Mouse (Mus musculus) liver, embryonic 14.5 days (tissue): ENCODE data around the gene Tmem60. TPM values are rescaled to one million over a fixed set of nuclear protein-coding genes. Genes with fewer than 3 reads are reported as not detected.

Experiments used
- ATAC-seq: fragments of 200-750 bp; cut with Nextera tagmentation; 2 replicates; pipeline ENCODE4 v1.8.0; 2017; ENCODE audit warnings: moderate number of reproducible peaks, mild to moderate bottlenecking, moderate library complexity; ENCODE audit not compliant: insufficient read depth
- DNase-seq, 3 experiments: peaks; one replicate each; pipeline ENCODE4 v3.0.0-alpha.2; 2012 to 2013; ENCODE audit warnings: low read depth in 3 of 3, low spot score in 3 of 3
- H3K27ac ChIP-seq: fragments of 300-500 bp; sonication (generic); 2 replicates; pipeline ENCODE4 v1.5.1; 2014; ENCODE audit warnings: moderate library complexity, mild to moderate bottlenecking, control low read depth, inconsistent platforms
- H3K27me3 ChIP-seq: fragments of 300-500 bp; sonication (generic); 2 replicates; pipeline ENCODE4 v1.6.1; 2014; ENCODE audit warnings: mild to moderate bottlenecking, low read length, moderate library complexity; ENCODE audit not compliant: control insufficient read depth, insufficient read depth
- H3K36me3 ChIP-seq: fragments of 300-500 bp; sonication (generic); replicated peaks from 2 replicates; pipeline ENCODE4 v1.6.1; 2014; ENCODE audit warnings: low read depth; ENCODE audit not compliant: control insufficient read depth, insufficient read depth
- H3K4me1 ChIP-seq, 2 experiments: fragments of 200-500 bp in 1 of 2; fragments of 300-500 bp in 1 of 2; sonication (generic) in 1 of 2; replicated peaks; 2 replicates each; pipeline ENCODE4 v1.6.1; 2012 to 2014; ENCODE audit warnings: antibody characterized with exemption in 1 of 2, inconsistent platforms in 1 of 2, low read length in 1 of 2; ENCODE audit not compliant: control insufficient read depth in 2 of 2, insufficient read depth in 2 of 2
- H3K4me2 ChIP-seq: fragments of 300-500 bp; sonication (generic); 2 replicates; pipeline ENCODE4 v1.6.1; 2014; ENCODE audit warnings: low read depth, mild to moderate bottlenecking, control low read depth, moderate library complexity
- H3K4me3 ChIP-seq, 2 experiments: fragments of 200-500 bp in 1 of 2; fragments of 300-500 bp in 1 of 2; sonication (generic) in 1 of 2; 2 replicates each; pipeline ENCODE4 v1.5.1; 2012 to 2014; ENCODE audit warnings: low read depth in 2 of 2, low read length in 2 of 2, mild to moderate bottlenecking in 2 of 2, control low read depth in 1 of 2, inconsistent platforms in 1 of 2, moderate library complexity in 1 of 2; ENCODE audit not compliant: insufficient read depth in 1 of 2
- H3K9ac ChIP-seq: fragments of 300-500 bp; sonication (generic); replicated peaks from 2 replicates; pipeline ENCODE4 v1.6.1; 2014; ENCODE audit warnings: mild to moderate bottlenecking, control low read depth, moderate library complexity
- H3K9me3 ChIP-seq: fragments of 300-500 bp; sonication (generic); 2 replicates; pipeline ENCODE4 v1.6.1; 2016; ENCODE audit warnings: low read length, mixed read lengths; ENCODE audit not compliant: control insufficient read depth
- CTCF ChIP-seq: IDR thresholded peaks from 2 replicates; pipeline ENCODE4 v1.5.1; 2016; ENCODE audit warnings: antibody characterized with exemption, low read depth, control low read depth
- EP300 ChIP-seq: IDR thresholded peaks from 2 replicates; pipeline ENCODE4 v1.6.1; 2016; ENCODE audit warnings: antibody characterized with exemption, low read depth
- WGBS: fragments of 180-500 bp; shearing (Covaris S2); extraction: QIAGEN DNeasy Blood & Tissue Kit; methylation state at CpG from one replicate; pipeline ENCODE4 v1.1.7; 2014; ENCODE audit not compliant: insufficient replicate concordance; 5-methylcytosine and 5-hydroxymethylcytosine counted together
- polyA plus RNA-seq, 2 experiments: library from polyadenylated mRNA; depleted of rRNA in 1 of 2; stranded (reverse) in 1 of 2; unstranded in 1 of 2; fragments of >200 nt; fragmentation: Nextera tagmentation in 1 of 2; extraction: Ambion mirVana in 1 of 2; gene quantifications; 2 replicates each; pipeline versions ENCODE4 v1.2.1 to v1.2.3; 2012 to 2014

Gene Tmem60
- polyA plus RNA-seq, 2 experiments: 15.1 to 40.9 TPM

DNA sequence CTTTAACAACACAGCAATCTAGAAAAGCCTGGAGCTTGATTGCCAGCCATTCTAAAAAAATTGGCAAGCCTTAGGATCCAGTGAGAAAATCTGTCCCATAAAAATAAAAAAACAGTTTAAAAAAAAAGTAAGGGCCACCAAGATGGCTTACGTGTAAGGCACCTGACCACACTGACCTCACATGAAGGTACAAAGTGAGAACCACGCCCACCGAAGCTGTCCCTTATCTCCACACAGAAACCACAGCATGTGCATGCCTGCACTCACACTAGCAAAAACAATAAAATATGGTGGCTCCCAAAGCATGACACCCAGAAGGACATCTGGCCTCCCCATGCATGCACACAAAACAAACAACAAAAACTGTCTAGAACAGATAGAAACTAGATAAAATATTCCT lies 49.3 kb downstream of the Tmem60 start:
- 24% methylated on average over 3 of the region's 3 CpGs for WGBS
- ATAC-seq (peak; percentile 71), DNase-seq (peak in 1 of 3 experiments; percentile 54)
- peaks cover 24 to 40% of the 10 kb centered on the region in 2 experiments for H3K4me1 ChIP-seq
- H3K36me3 ChIP-seq: no peaks in the 10 kb centered on the region; the same call in 1 of the 2 replicates
- H3K27ac ChIP-seq: peak overlapping the region; percentile 29; the same call in 1 of the 2 replicates
- no peaks in the 10 kb centered on the region for H3K27me3 ChIP-seq
- no peaks in the 10 kb centered on the region for H3K9me3 ChIP-seq
- TF ChIP-seq EP300: peak; percentile 44; the same call in 1 of the 2 replicates
- no peak for TF ChIP-seq CTCF
- H3K9ac ChIP-seq: no peak overlapping the region
- peak overlapping the region; percentile 8 for H3K4me2 ChIP-seq
- no peak overlapping the region for H3K4me3 ChIP-seq

DNA sequence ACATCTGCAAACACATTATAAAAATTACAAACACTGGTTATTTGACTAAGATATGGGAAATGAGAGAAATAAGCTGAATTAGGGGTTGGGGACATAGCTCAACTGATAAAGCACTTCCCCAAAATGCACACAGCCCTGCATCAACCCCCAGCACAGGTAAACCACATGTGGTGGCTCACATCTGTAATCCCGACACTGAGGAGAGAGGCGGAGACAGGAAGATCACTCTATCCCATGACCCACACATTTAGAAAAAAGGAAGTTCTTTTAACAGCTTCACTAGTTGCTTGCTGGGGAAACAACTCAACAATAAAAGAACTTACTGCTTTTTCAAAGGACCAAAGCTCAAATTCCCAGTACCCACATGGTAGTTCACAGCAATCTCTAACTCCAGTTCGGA lies 50.6 kb downstream of the Tmem60 start:
- Histone ChIP-seq H3K27ac (no peak overlapping the region), H3K9ac (no peak overlapping the region), H3K4me3 (no peak overlapping the region), H3K4me1 (peaks cover 24 to 41% of the 10 kb centered on the region in 2 experiments), H3K9me3 (no peaks in the 10 kb centered on the region), H3K27me3 (no peaks in the 10 kb centered on the region), H3K4me2 (no peak overlapping the region), H3K36me3 (no peaks in the 10 kb centered on the region)
- DNase-seq (no peak), ATAC-seq (no peak)
- WGBS: 40% methylated on average over 3 of the region's 3 CpGs
- no peak for TF ChIP-seq CTCF
- no peak for TF ChIP-seq EP300

DNA sequence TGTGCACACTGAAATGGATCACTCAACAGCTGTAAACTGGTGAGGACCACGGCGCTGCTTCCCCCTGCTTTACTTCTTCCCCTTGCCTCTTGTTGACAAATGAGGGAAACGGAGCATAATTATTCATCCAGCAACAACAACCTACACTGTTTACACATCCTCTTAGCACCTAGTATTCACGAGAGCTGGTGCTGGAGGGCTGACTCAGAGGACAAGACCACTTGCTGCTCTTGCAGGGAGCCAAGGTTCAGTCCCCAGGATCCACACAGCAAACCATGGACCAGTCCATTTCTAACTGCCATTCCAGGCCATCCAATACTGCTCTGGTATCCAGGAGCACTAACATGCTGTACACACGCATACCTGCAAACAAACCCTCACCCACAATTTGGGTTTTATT lies 53.9 kb downstream of the Tmem60 start:
- no peak for DNase-seq
- Histone ChIP-seq H3K27ac (no peak overlapping the region), H3K4me3 (no peak overlapping the region), H3K9ac (no peak overlapping the region), H3K9me3 (no peaks in the 10 kb centered on the region), H3K4me1 (peaks cover 30 to 54% of the 10 kb centered on the region in 2 experiments), H3K4me2 (no peak overlapping the region), H3K36me3 (no peaks in the 10 kb centered on the region), H3K27me3 (no peaks in the 10 kb centered on the region)
- TF ChIP-seq EP300: no peak
- no peak for TF ChIP-seq CTCF
- 55% methylated on average over 5 of the region's 5 CpGs for WGBS
- ATAC-seq: no peak

Other genes starting within 250 kb of the Tmem60 start
- 2.0 and 2.9 TPM in 2 replicates for gene Phtf2, start 67 bp upstream of the Tmem60 start, polyA plus RNA-seq (2012; rRNA removed)
- gene Phtf2, start 67 bp upstream of the Tmem60 start, polyA plus RNA-seq (2014; fragmentation: Nextera tagmentation; extraction: Ambion mirVana): 5.5 and 6.6 TPM in 2 replicates
- gene Rsbn1l, start 74.2 kb downstream of the Tmem60 start, polyA plus RNA-seq (2012; rRNA removed): 3.5 and 4.6 TPM in 2 replicates
- 3.7 and 4.2 TPM in 2 replicates for gene Rsbn1l, start 74.2 kb downstream of the Tmem60 start, polyA plus RNA-seq (2014; fragmentation: Nextera tagmentation; extraction: Ambion mirVana)
- 12.5 and 18.6 TPM in 2 replicates for gene Ptpn12, start 173.7 kb downstream of the Tmem60 start, polyA plus RNA-seq (2012; rRNA removed)
- 14.4 and 15.0 TPM in 2 replicates for gene Ptpn12, start 173.7 kb downstream of the Tmem60 start, polyA plus RNA-seq (2014; fragmentation: Nextera tagmentation; extraction: Ambion mirVana)